Mouse (Mus musculus): ENCODE measurements around the gene Ttc3.

DNA sequence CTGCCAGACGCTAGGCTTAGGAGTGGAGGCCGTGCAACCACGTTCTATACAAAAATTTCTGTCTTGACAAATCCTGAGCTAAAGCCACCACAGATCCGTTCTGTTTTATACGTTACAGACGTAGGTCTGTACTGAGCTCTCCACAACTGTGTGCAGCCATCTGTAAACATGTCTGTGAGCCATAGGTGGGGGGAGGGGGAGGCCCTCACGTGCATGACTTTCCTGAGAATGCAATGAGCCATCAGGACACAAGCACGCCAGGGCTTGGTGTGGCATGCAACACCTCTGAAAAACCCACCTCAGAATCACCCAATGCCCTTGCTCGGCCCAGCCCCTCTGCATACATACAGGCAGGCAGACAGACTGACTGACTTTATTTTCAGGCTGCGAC lies 20.1 kb upstream of the Ttc3 start:
- TF ChIP-seq CTCF (IDR thresholded peaks at IDR 0.05; ENCODE audit: low read depth) (no peak), EP300 (IDR thresholded peaks at IDR 0.05; ENCODE audit: low read depth) (no peak)
